Mouse (Mus musculus) thymus, postnatal 0 days (tissue): ENCODE results near the gene Cdk19. TPM values are rescaled to one million over a fixed set of nuclear protein-coding genes. Genes with fewer than 3 reads are reported as not detected.
A peak's percentile ranks its signal among the peaks of the same experiment; 100 is the strongest.
"Not testable (repeated sequence)": the region's sequence is repeated elsewhere in the genome, so short reads cannot be mapped to it uniquely, and the experiment has no call there.

Source experiments
- DNase-seq: peaks from one replicate; pipeline ENCODE4 v3.0.0-alpha.2; 2015; ENCODE audit warnings: low spot score
- polyA plus RNA-seq: library from polyadenylated mRNA; unstranded; fragments of >200 nt; fragmentation: Nextera tagmentation; extraction: Ambion mirVana; gene quantifications from 2 replicates; pipeline ENCODE4 v1.2.1, GENCODE M21; 2015

Cdk19 gene
- polyA plus RNA-seq, 1 experiment from 2014 or later: 19.7 TPM

DNA sequence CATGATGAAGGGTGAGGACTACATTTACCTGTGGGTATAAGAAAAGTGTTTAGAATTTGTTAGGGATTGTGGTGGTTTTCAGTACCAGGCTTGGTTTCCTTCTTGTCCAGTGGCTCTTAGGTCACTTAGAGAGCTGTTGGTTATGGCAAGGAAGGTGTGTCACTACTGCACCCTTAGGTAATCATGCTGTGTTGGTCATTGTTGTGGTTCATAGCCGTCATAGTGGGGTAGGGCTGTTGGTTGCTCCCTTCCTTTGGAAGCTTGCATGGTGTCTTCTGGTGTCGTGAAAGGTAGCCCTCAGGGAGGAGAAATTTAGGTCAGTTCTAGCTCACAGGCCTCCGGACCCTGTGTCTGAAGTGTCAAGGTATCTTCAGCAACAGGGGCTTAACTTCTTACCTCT is 46.0 kb downstream of the Cdk19 start:
- DNase-seq: no peak

GRCm38 (mm10) chr10:40386126-40386525 is 46.8 kb downstream of the Cdk19 start:
- no peak for DNase-seq

DNA sequence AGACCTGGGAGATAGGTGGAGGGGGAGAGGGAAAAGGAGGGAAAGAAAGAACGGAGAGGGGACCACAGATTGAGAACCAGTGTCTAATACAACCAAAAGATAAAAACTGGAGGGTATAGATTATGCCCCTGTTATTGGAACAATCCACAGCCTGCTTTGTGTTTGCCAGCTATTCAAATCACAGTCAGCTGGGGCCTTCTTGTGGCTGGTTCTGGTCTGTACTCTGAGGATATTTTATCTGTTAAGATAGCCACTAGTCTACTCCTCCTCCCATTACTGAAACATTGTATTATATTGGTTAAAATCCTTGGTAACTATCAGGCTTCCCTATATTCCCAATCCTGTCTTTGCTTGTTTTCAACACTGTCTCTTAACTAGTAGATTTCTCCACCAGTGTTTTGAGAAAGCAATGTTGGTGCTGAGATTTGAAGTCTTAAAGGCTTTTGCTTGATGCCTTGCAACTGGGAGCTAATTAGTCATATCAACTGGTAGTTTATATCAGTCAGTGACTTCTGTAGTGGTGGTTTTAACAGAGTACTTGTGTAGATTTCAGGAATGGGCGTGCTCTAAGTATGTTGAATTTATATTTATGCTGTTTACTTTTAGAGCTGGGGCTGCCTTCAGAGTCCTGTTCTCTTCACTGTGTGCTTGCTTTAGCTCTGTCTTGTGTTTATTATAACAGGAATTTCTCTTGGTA is 54.2 kb downstream of the Cdk19 start:
- DNase-seq: no peak

DNA sequence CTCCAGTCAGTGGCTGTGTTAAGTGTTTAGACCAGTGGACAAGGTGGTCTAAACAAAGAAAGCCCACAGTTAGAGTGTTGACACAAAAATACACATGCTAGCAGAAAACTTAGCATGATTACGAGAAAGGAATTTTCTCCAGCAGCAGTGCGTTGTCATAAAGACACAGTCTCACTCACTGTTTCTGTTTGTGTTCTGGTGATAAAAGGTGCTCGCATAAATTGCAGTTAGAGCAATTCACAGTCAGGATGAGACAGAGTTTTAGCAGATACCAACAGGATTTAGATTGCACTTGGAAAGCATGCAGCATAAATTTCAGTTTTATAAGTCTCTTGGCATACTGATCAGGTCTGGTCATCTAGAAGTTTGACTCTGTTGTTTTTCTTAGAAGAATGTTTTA is 59.5 kb downstream of the Cdk19 start:
- no peak for DNase-seq

DNA sequence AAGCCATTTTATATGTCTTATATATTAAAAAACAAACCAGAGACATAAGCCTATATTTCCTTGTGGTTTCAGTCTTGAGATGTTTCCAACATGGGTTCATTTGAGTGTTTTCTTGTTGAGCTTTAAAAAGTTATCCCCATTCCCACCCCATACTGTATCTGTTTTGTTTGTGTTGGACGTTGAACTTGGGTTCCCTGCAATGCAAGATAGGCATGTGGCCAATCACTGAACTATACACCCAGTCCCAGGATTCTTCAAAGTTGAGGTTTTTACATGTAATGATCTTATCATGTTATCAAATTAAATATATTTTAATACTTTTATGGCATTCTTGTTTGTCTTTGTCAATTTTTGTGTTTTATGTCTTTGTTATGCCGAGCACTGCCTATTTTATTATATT is 60.0 kb downstream of the Cdk19 start:
- no peak for DNase-seq

GRCm38 (mm10) chr10:40400293-40400692 is 60.9 kb downstream of the Cdk19 start:
- no peak for DNase-seq

- DNase-seq: no peak
These were observed 67.3 kb downstream of the Cdk19 start for GRCm38 (mm10) chr10:40406655-40407054.

- DNase-seq: no peak
These were observed 70.0 kb downstream of the Cdk19 start for GRCm38 (mm10) chr10:40409336-40409735.

- DNase-seq: no peak
These were observed 72.0 kb downstream of the Cdk19 start for GRCm38 (mm10) chr10:40411370-40411769.

- no peak for DNase-seq
These were observed 77.6 kb downstream of the Cdk19 start for GRCm38 (mm10) chr10:40416944-40417343.

DNA sequence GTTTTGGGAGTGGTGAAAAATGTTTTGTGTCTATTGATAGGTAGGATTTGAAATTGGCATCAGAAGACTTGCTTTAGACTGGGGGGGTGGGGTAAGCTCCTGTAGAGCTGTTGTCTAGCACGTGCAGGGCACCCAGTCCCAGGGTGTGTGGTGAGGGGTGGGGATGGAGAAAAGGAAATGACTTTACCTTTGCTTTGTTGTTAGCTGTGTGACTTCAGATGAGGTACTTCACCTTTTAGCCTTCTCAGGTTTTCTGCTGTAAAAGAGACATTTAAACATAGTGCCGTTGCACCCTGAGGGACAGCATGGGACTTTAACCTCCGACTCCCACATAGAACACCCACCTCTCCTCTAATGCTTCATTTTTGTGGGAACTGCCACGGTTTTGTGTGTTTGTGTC is 80.5 kb downstream of the Cdk19 start:
- DNase-seq: peak; percentile 60

DNA sequence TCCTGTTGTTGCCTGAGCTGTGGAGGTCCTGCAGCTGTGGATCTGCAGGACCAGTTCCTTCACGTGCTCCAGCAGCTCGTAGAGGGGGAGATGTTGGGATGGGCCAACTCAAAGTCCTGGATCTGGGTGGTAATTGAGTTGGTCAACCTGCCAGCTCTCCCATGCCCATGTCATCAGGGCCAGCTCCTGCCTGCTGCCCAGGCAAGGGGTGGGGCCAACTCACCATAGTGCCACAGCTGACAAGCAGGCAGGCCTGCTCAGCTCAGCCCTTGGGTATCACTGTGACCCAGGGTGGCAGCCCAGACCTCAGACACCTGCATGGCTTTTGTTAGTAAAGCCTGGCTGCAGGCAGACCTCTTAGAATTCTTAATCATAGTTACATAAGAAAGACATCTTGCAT is 81.3 kb downstream of the Cdk19 start:
- peak; percentile 23 for DNase-seq

- DNase-seq: peak; percentile 67
These were observed 82.4 kb downstream of the Cdk19 start for GRCm38 (mm10) chr10:40421724-40422123.

- DNase-seq: no peak
These were observed 83.3 kb downstream of the Cdk19 start for GRCm38 (mm10) chr10:40422696-40423095.

DNA sequence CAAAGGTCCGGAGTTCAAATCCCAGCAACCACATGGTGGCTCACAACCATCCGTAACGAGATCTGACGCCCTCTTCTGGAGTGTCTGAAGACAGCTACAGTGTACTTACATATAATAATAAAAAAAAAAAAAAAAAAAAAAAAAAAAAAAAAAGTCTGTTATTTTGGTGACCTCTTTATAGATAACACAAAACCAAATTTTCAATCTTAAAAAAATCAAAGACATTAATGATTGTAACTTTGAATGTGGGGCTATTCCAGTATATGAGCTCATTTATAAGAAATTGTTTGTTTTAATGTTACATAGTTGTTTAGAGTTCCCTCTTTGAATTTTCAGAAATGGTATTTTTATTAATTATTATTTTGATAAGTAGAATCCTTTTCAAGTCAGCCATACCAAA is 85.1 kb downstream of the Cdk19 start:
- DNase-seq: not testable (repeated sequence)

DNA sequence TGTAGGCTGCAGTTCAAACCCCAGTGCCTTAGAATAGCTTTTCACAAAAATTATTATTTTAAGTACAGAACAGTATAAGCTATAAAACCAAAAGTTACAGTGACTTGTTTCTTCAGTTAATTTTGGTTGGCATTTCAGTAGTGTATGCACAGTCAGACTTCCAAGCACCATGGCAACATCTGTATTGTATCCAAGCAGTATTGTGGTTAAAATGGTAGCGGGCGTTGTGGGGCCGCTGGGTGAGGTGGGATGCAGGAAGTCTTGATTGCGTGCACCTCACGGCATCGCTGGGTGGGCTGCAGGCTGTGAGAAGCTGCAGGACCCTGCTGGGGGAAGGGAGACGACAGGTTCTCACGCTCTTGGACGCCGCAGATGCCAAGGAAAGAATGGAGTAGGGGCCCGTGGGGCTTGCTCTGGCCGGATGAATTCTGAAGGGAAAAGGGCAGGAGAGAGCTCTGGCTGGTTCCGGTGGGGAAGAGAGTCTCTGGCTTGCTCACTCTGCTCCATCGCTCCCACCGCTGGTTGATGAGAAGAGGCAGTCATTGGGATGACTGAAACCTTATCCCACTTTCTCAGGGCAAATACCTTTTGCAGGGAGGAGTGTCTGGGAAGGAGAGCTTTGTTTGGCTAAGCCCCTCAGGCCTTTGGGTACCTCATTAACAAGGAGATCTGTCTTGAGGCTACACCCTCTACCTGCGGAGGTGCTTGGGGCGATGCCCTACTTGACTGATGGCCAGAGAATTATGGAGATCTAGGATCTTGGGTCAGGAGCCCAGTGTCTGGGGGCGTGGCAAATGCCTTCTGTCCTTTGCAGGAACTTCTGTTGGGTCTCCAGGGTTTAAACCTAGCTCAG is 86.1 kb downstream of the Cdk19 start:
- peak; percentile 61 for DNase-seq

DNA sequence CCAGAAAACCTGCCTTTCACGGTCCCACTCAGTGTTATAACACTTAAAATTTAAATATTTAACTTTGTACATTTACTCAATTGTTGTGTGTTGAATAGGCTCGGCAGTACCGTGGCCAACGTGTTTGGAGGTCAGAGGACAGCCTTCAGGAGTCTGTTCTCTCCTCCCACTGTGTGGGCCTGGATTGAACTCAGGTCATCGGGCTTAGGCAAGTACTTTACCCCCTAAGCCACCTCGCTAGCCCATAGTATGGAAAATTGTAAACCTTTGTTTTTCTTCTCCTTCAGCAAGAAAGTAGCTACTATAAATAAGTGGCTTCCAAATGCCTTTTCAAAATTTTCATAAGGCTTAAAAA is 86.7 kb downstream of the Cdk19 start:
- no peak for DNase-seq

DNA sequence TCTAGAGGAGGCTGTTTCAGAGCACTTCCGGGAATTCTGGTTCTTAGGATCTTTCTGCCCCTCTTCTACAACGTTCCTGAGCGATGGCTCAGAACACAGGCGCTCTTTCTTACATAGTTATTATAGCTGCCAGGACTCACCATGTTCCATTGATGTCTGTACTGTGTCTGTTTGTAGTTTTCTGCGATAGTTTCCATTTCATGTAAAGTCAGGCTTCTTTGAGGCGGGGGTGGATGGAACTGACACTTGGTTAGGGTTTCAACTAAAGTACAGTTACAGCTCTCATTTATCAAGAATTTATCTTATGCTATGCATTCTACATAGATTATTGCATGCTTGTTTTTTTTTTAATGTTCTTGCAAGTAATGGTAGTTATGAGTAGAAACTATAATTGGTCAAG is 89.3 kb downstream of the Cdk19 start:
- DNase-seq: no peak

GRCm38 (mm10) chr10:40429081-40429480 is 89.7 kb downstream of the Cdk19 start:
- no peak for DNase-seq

DNA sequence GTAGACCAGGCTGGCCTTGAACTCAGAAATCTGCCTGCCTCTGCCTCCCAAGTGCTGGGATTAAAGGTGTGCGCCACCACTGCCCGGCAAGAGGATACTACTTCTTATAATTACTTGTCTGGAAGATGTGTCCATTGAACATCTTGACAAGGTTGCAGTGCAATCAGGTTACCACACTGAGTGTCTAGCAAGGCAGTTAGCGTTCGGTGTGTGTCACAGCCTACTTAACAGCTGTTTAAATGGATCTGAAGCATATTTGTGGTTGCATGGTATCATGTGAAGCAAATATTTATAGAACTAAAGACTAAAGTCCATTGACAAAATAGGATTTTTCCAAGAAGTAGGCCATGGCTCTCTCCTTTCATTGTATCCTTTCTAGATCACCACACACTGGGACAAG is 90.8 kb downstream of the Cdk19 start:
- no peak for DNase-seq

DNA sequence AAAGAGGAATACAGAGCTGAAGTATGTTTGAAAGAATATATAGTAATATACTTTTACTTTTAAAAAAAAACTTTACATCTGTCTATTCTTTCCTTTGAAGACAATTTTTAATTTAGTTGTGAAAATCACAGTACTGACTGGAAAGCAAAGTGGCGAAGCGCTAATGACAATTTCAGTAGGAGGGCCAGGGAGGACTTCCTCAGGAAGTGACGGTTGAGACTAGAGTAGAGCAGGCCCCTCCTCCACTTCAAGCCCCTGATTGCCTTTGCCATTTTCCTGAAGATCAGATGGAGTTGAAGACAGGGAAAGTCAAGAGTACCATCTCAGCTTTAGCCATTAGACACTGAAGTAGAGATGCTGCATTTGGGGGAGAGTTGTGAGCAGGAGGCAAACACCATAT is 92.6 kb downstream of the Cdk19 start:
- no peak for DNase-seq

GRCm38 (mm10) chr10:40432375-40432774 is 93.0 kb downstream of the Cdk19 start:
- DNase-seq: no peak

DNA sequence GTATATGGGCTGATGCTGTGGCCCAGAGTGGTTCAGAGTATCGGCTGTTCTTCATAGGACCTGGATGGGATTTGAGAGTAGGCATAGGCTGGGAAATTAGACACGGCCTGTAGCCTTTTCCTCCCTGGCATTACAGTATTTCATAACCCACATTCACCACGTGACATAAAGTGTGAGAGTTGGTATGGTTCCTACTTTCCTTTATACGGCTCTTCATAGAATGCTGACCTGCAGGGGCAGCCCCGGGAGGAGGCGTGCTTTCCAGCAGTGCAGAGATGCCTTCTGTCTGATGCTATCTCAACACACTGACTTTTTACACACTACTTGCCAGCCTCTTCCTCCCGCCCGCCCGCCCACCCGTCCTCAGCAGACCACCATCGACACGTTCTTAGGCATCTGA is 96.0 kb downstream of the Cdk19 start:
- no peak for DNase-seq
